Mouse (Mus musculus) heart, postnatal 25 days (tissue): ENCODE data around the gene Mcu. TPM values are rescaled to one million over a fixed set of nuclear protein-coding genes. Genes with fewer than 3 reads are reported as not detected.

Experiments used
- DNase-seq: peaks from one replicate; pipeline ENCODE4 v3.0.0; 2022; ENCODE audit warnings: low spot score
- intact Hi-C: fragments of 180-260 bp; cut with DNase I; formaldehyde crosslinking; loops from one replicate; pipeline ENCODE4 v1.15.1; 2025
- total RNA-seq, 2 experiments: library from RNA; stranded (reverse); gene quantifications; 2 replicates each; pipeline ENCODE4 v1.2.3; 2021

Mcu gene
- total RNA-seq, 2 experiments from 2014 or later = 21.3 to 22.6 TPM

DNA sequence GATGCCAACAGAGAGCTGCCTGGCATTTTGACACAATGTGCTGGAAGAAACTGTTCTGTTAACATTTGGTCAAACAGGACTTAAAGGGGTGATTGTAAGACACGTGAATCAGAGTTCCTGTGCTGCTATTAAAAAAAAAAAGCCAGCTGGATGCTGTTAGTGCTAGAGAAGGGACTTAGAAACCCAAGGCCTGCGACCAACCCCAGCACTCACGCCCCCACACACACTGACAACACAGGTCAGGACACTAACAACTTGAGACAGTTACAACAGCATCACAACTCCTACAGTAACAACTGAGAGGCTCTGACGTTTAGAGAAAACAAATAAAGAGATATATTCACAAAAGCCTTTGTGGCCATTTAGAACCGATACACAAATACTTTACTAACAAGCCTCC lies 40.2 kb downstream of the Mcu start:
- DNase-seq = no peak
- intact Hi-C loops = no loop called here

DNA sequence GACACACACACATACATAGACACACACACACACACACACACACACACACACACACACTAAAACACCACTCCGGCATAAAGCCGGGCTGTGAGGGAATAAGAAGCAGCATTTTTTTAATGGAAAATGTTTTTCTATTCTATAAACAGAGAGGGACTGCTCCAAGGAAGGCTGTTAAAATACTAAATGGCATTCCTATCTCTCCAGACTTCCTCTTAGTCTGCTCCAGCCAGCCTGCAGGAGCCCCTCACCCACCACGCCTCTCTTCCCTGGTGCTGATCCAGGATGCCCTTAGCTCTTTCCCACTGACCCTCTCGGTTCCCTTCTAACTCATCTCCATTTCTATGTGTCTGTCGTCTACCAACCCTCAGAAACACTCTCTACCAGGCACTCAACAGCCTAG lies 44.5 kb downstream of the Mcu start:
- no peak for DNase-seq
- intact Hi-C loops = no loop called here

DNA sequence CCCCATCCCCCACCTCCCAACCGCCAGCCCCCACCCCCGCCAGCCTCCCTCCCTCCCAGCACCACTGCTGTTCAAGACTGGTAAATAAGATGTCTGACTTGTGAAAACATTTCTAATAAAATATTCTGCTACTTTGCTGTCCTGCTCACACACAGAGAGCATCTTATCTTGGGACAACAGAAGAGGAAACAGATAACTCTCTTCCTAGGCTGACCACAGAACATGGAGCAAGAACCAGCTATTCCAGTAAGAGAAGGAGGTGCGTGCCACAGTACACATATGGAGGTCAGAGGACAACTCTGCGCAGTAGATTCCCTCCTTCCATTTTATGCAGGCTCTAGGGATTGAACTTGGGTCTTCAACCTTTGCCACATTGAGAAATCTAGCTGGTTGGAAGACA lies 45.2 kb downstream of the Mcu start:
- no peak for DNase-seq
- intact Hi-C loops = no loop called here

DNA sequence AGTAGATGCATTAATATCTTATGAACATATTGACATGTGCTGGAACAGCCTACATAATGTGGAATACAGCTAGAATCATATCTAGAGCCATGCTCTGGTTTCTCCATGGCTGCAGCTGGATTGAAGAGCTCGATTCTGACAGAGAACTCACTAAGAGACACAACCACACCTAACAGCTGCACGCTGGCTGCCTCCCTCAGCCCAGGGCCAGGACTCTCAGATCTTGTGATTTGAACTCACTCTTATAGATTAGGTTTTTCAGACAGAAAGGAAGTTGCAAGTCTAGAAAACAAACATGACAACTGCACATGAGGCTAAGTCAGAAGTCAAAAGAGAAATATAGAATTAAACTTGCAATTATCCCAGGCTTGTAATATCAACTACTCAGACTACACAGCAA lies 45.7 kb downstream of the Mcu start:
- no peak for DNase-seq
- intact Hi-C loops = no loop called here

DNA sequence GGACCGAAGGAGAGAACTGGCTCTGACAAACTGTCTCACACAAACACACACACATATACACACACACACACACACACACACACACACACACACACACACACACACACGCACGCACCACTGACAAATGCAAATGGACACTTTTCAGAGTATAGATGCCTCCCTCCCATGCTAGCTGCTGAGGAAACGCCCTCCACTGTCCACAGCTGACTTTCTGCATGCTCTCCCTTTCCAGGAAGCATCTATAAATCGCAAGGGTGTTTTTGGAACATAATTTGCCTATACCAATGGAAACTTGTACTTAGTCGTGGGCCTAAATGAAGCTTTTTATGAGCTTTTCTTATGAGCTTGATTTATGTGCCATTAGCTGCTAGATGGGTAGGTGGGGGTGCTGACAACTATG lies 46.1 kb downstream of the Mcu start:
- no peak for DNase-seq
- intact Hi-C loops = no loop called here

DNA sequence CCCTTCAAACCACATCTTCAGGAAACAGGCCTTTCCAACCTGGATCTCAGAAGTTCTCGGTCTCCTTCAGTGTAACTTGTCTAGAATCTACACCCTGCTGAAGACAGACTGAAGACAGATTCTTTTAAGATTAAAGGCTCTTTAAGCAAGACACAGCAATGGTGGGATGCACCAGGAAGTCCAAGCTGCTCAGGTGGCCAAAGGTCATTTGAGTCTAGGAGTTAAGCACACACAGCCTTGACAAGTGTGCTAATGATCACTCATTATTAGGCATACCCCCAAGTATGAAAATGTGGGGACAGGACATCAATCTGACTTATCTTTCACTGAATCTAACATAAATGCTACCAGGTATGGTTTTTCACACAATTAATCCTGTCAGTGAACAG lies 47.0 kb downstream of the Mcu start:
- intact Hi-C loops = no loop called here
- DNase-seq = no peak

DNA sequence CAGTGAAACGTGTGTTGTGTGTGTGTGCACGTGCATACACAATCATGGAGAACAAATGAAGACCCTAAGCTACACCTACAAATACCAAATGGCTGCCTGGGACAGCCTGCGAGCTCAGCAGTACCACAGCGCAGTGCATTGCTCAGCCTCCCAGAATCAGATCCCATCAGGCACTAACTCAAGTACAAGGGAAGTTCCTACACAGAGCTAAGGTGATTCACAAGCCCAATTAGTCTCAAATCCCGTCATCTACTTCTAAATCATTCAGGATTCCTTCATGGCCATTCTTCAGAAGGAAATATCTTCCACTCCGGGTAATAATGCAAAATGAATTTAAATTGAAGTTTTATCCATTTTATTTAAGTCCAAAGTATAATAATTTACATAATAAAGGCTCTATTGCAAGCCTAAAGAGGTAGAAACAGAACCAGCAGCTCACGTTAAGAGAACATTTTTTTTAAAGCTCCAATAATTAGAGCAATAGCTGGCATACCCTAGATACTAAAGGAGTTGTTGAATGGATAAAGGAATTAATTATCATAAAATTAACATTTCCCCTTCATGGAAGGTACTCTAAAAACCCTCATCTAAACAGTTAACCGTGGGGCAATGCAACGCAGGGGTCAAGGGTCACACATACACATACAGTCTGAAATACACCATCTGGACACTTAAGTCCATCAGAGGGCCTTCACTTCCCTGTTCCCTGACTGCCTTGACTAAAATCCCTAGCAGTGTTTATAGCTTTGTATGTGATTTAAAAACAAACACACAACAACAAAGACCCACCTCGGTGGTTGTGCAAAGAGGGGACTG lies 47.6 kb downstream of the Mcu start:
- intact Hi-C loops = no loop called here
- no peak for DNase-seq

DNA sequence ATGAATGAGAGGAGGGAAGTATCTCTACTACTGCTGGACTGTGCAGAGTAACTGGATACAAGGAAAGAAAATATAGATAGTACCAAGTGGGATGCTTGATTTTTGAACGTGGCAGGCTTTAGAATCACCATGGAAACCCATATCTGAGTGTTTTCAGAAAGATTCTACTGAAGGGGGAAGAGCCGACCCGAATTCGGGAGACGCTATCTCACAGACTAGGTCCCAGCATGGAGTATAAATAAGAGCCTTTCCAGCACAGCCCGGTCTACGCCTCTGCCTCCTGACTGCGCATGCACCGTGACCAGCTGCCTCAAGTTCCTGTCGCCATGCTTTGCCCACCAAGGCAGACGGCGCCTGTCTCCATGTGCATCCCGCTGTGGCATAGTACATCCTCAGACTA lies 49.5 kb downstream of the Mcu start:
- no peak for DNase-seq
- intact Hi-C loops = no loop called here

DNA sequence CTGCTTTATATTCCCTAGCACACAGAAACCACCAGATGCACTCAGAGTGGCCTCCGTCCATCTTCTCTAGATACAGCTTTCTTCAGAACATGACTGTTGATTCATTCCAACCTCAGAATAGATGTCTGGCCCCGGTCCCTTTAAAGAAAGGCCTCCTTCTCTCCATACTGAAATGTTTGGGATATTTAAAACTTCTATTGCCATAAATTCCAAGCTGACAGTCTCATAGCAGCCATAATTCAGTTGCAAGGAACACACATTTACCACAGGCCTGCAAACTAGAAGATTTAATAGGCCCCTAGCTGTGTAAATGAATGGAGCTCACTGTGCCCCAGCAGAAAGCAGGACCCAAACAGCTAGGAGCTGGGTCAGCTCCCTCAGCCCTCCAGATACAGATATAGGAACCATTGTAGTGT lies 50.5 kb downstream of the Mcu start:
- DNase-seq = no peak
- intact Hi-C loops = no loop called here

DNA sequence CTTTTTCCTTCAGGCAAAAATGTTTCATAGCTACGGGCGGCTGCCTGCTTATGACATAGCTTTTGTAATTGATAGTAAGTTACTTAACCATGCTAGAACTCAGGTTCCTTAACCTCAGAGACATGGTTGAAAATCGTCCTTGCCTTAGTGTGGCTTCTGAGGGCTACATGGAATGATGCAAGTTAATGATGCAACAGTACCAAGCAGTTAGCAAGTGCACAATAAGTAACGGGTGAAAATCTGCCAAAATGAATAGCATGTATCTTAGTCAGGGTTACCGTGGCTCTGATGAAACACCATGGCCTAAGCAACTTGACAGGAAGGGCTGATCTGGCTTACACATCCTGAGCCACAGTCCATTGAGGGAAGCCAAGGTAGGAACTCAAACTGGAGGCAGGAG lies 51.9 kb downstream of the Mcu start:
- intact Hi-C loops = no loop called here
- DNase-seq = no peak

DNA sequence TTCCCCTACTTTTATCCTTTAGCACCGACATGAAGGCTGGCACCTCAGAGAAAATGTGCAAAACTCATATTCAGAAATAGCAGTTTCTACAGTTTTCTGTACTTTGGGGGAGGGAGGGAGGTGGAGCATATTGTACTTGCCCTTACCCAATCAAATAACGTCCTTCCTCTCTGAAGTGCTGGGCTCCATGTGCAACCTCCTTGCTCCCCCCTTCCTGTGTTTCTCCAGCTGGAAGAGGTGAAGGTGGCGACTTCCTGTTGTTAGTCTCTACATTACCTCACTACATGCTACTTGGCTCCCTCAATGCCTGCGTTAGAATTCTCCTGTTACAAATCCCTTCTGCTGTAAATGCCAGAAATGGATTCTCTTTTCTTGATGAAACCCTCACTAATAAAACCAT lies 54.0 kb downstream of the Mcu start:
- DNase-seq = no peak

DNA sequence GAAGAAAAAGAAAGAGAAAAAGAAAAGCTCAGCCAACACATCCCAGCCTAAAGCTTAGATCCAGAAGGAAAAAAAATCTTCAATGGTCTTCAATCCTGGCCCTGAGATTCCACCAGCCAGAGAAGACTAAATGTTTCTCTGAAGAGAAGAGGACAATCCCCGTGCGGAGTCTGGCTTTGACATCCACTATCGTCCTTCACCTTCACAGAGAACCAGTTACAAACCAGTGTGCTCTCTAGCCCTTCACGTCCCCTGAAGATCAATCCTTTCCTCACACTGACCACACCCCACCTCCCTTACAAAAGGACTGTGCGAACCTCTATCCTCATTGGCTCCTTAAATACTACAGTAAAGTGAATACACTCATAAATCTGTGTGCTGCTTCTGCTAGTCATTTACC lies 56.4 kb downstream of the Mcu start:
- intact Hi-C loops = no loop called here
- no peak for DNase-seq

More for the DNA sequence above, 54.0 kb downstream of the Mcu start:
- intact Hi-C loops = no loop called here

DNA sequence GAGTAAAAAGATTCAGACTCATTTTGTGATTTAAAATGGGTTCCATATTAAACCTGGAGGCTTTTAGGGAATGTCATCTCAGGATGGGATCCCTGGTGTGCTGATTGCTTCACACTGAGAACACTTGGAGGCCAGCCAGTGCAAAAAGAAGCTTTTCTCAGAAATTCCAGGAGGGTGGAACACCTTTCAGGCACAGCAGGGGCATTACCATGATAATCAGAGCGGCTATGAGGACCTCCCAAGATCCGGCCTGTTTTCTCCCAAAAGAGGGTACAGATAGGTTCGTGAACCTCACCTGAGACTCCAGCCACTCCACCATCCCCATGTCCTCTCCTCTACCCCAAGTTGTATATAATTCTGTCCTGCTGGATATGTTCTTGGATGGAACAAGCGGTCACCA lies 57.9 kb downstream of the Mcu start:
- intact Hi-C loops = no loop called here
- DNase-seq = no peak

DNA sequence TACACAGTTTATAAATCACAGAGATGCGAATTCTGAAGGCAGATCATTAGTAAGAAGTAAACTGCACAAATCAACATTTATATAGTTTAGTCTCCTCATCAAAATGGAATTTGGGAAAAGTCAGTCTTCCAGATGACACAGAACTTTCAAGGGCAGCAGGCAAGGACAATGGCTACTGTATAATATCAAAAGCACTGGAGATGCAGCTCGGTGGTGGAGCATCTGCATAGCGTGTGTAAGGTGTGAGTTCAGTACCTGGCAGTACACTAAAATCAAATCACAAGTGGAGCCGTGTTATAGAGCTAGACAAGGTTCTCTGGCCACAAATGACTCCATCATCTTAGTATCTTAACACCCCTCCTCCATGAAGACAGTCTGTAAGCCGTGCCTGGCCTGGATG lies 58.3 kb downstream of the Mcu start:
- intact Hi-C loops = no loop called here

DNA sequence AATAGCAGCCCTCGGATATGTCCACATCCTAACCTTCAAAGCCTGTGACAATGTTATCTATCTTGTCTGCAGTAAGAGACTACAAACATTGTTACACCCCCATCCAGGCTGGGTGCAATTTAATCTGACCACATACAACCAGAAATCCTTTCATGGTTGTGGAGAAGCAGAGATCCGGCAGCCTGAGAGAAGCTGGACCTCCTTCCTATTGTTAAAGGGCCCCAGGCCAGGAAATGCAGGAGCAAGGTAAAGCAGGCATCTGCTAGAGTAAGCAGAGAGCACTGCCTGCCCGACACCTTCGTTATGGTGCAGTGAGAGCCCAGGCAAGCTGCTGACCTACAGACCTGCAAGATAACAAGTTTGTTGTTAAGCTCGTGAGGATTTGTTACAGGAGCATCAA lies 60.0 kb downstream of the Mcu start:
- DNase-seq = no peak
- intact Hi-C loops = no loop called here

More for the DNA sequence above, 58.3 kb downstream of the Mcu start:
- no peak for DNase-seq

DNA sequence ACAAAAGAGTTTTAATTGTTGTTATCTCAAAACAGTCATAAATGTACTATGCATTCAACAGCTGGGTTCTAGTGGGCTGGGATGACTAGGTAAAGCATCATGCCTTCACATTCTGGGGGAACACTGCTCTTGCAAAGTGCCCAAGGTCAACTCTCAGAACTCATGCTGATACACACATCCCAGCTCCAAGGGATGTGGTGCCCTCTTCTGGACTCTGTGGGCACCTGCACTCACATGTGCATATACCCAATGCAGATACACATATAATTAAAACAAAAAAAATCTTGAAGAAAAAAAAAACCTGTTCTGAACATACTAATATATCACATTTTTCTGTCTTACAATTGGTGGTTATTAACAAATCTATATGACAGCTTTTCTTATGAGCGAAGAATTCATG lies 62.2 kb downstream of the Mcu start:
- DNase-seq = no peak
- intact Hi-C loops = no loop called here

DNA sequence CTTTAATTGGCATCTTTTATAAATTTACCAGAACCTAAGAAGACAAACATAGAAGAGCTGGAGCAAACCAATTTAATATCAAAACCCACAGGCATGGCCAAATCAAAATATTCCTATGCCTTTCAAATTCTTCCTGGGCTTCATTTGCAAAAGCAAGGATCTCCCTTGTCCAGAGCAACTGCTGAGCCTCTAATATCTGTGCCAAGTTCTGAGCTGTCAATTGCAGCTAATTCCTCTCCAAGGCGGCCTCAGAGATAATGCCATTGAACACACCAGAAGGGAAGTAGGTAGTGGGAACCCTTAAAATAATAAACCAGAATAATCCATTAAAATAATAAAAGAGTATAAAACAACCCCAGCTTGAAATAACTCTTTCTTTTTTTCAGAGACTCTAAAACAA lies 64.0 kb downstream of the Mcu start:
- intact Hi-C loops = no loop called here
- no peak for DNase-seq

DNA sequence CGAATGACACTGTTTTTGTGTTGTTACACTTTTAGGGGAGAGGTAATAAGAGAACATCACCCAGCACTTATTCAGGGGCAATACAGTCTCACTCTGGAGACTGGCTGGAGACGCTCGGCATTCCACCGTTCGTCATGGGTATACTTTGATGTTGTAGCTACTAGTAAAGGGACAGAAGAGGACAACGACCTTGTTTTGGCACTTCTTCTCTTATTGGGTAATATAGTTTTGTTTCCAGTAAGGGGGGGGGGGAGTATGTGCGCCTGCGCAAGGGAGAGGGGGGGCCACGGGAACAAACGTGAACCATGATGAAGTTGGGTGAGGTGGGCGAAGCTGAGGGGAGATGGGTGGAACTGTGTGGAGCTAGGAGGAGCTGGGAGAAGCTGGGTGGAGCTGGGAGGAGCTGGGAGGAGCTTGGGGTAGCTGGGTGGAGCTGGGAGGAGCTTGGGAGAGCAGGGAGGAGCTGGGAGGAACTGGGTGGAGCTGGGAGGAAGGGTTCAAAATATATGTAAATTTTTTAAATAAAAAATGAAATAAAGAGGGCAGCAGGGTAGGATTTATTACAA lies 67.6 kb downstream of the Mcu start:
- DNase-seq = no peak

DNA sequence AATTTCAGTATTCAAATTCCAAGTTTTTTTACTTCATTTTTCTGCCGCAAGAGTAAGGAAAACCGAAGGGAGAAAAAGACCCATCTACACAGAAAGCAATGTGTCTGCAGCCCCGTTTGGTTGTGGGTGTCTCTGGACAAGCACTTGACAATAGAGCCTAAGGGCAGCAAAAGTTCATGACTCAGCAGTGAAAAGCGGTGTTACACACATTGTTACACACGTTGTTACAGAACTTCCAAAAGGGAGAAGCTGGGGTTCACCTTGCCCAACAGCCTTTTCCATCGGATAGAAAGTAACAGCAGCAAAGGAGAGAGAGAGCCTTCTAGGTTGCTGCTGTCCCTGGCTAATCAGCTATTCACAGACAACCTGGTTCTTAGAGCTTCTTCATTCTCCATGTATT lies 68.3 kb downstream of the Mcu start:
- DNase-seq = no peak
- intact Hi-C loops = no loop called here

More for the DNA sequence above, 67.6 kb downstream of the Mcu start:
- intact Hi-C loops = no loop called here

DNA sequence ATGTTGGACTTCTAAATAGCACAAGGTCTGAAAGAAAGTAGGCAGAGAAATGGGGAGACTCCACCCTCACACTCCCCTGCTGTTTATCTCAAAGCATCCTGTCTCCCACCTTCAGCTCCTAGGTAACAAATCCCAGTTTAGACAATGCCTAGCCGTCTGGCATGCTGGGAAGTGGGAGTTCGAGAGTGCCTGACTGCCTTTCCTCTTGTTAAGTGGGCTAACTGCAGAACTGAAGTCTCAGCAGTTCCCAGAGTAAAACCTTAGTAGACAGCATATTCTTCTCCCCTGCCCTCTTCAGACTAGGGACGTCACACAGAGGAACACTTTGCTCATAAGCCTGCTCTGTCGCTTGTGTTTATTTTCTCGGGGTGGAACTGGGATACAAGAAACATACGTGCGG lies 69.1 kb downstream of the Mcu start:
- intact Hi-C loops = no loop called here
- DNase-seq = no peak

DNA sequence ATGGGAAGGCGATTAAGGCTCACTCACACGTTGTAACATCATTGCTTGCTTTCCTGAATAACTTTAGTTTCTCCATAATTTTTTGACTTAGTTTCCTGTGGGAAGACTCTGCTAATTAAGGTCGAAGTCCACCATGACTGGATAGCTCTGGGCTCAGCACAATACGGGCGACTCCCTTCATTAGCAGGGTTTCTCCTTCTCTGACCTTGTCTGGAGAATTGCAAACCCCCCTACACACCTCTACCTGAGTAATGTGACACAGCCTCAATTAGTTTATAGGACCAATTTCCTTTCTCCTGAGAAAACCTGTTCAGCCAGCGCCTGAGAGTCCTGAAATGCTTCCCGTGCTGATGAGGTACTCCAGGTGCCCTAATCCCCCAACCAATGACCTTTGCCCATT lies 71.3 kb downstream of the Mcu start:
- DNase-seq = no peak
- intact Hi-C loops = no loop called here

DNA sequence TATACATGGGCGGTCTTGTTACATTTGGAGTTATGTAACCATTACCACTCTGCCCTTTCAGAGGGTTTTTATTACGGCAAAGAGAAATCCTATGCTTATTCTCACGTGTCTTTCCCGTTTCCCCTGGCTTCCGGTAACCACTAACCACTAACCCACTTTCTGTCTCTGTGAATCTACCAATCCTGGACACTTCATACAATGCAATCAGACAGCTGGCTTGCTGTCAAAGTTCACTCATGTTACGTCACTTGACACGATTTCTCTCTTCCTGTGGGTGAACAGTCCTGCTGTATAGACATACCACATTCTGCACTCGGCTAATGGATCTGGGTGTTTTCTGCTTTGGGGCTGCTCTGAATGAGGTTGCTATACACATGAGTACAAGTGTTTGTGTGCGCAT lies 73.1 kb downstream of the Mcu start:
- no peak for DNase-seq
- intact Hi-C loops = no loop called here
